ENCODE assay signal across 7 mouse cellular contexts in genomic region chr5:92435025-92435584, GRCm38 (mm10). TPM values are rescaled to one million over a fixed set of nuclear protein-coding genes. Genes with fewer than 3 reads are reported as not detected.
DNase-seq lines count a peak whose midpoint lies in the region; ATAC-seq lines count a peak whose summit lies in the region.

Gene Nup54, minus strand, starts transcription at chr5:92435219.

- H3K27ac ChIP-seq in intestine, embryonic 16.5 days (ENCODE audit: low read length), result peak within 1 kb of the TSS; percentile 91
- H3K27ac ChIP-seq in midbrain, embryonic 11.5 days (ENCODE audit: low read depth, low read length), result peak within 1 kb of the TSS; percentile 60; the same call in 1 of the 2 replicates

- ATAC-seq in intestine, embryonic 16.5 days, result peak; percentile 99
- ATAC-seq in midbrain, embryonic 11.5 days (ENCODE audit: low FRiP score), result peak; percentile 99

- H3K4me2 ChIP-seq in intestine, embryonic 16.5 days (ENCODE audit: low read depth, low read length), result peak within 1 kb of the TSS; percentile 81
- H3K4me2 ChIP-seq in midbrain, embryonic 11.5 days, result peak within 1 kb of the TSS; percentile 85

- H3K4me3 ChIP-seq in intestine, embryonic 16.5 days (ENCODE audit: low read length), result peak within 1 kb of the TSS; percentile 96
- peak within 1 kb of the TSS; percentile 94 for H3K4me3 ChIP-seq in midbrain, embryonic 11.5 days (ENCODE audit: low read depth, low read length)

- no peaks in the 10 kb centered on the region for H3K36me3 ChIP-seq in intestine, embryonic 16.5 days (ENCODE audit: control insufficient read depth, insufficient read depth, low read length)
- H3K36me3 ChIP-seq in midbrain, embryonic 11.5 days (ENCODE audit: control insufficient read depth, insufficient read depth, low read length), result no peaks in the 10 kb centered on the region

- H3K9me3 ChIP-seq in intestine, embryonic 16.5 days (ENCODE audit: control insufficient read depth, low read length), result no peaks in the 10 kb centered on the region
- H3K9me3 ChIP-seq in midbrain, embryonic 11.5 days (ENCODE audit: control insufficient read depth, low read length), result no peaks in the 10 kb centered on the region

- H3K27me3 ChIP-seq in intestine, embryonic 16.5 days (replicated peaks; ENCODE audit: control insufficient read depth, insufficient read depth, low read length), result no peaks in the 10 kb centered on the region
- H3K27me3 ChIP-seq in midbrain, embryonic 11.5 days (ENCODE audit: control insufficient read depth, insufficient read depth, low read length), result no peaks in the 10 kb centered on the region

- intact Hi-C loops in left cerebral cortex, postnatal 36 days (cut with DNase I), result no loop called here

- peak within 1 kb of the TSS; percentile 98 for H3K9ac ChIP-seq in intestine, embryonic 16.5 days (ENCODE audit: low read depth, low read length)
- peak within 1 kb of the TSS; percentile 95 for H3K9ac ChIP-seq in midbrain, embryonic 11.5 days (ENCODE audit: low read length)

- peak; percentile 97 for DNase-seq in adrenal gland, adult 8-10 months
- peak; percentile 95 for DNase-seq in embryo, embryonic 9.5 days (ENCODE audit: extremely low spot score)
- DNase-seq in gastrocnemius, postnatal 4 days (ENCODE audit: low spot score in 2 of 2), result peak; percentile 79 to 92
- DNase-seq in left cerebral cortex, postnatal 36 days (ENCODE audit: low spot score in 2 of 2), result peak; percentile 95 to 97
- DNase-seq in midbrain, embryonic 11.5 days (ENCODE audit: low spot score, missing footprints), result peak; percentile 99
- DNase-seq in skeletal muscle tissue, adult 2 months (ENCODE audit: low read depth, low spot score), result peak; percentile 96

- peaks cover 4% of the 10 kb centered on the region; the same call in 1 of the 2 replicates for H3K4me1 ChIP-seq in intestine, embryonic 16.5 days (ENCODE audit: control insufficient read depth, insufficient read depth, low read length)
- peaks cover 6% of the 10 kb centered on the region for H3K4me1 ChIP-seq in midbrain, embryonic 11.5 days (ENCODE audit: control insufficient read depth, insufficient read depth, low read length)

- 1% methylated on average over 34 of the region's 34 CpGs for WGBS in intestine, embryonic 16.5 days
- WGBS in midbrain, embryonic 11.5 days, result under 1% methylated on average over 34 of the region's 34 CpGs

RNA-seq across cellular contexts. Expression of gene Nup54, which starts in this region (rescaled TPM):
- total RNA-seq in adrenal gland, adult 8-10 months (2022), result 10 to 100 TPM; 23.5 to 36.6 (median 26.6) TPM
- 10 to 100 TPM; 22.6 to 25.6 TPM for total RNA-seq in gastrocnemius, postnatal 4 days (2021)
- polyA plus RNA-seq in intestine, embryonic 16.5 days (2015; fragmentation: Nextera tagmentation; extraction: Ambion mirVana), result 39.1 and 53.0 TPM in 2 replicates
- total RNA-seq in left cerebral cortex, postnatal 36 days (2021), result 10 to 100 TPM; 25.3 to 28.5 TPM
- 65.6 and 67.1 TPM in 2 replicates for polyA plus RNA-seq in midbrain, embryonic 11.5 days (2014; fragmentation: Nextera tagmentation; extraction: Ambion mirVana)

Comparison
In these comparisons a context has a peak if more than half of its experiments do, and no peak if none do; other contexts are left out.
1. Peak in every context shown above with its lines: DNase-seq, ATAC-seq, H3K4me3 ChIP-seq and H3K27ac ChIP-seq.